Mouse (Mus musculus) ovary, postnatal 14 days (tissue): Measurements from ENCODE around the gene Fam102a.

Experiments
- DNase-seq: peaks from one replicate; pipeline ENCODE4 v3.0.0; 2022; ENCODE audit warnings: low spot score

The Fam102a gene

GRCm38 (mm10) chr2:32608778-32609435 lies 73.8 kb downstream of the Fam102a start:
- no peak for DNase-seq

GRCm38 (mm10) chr2:32610610-32611229 lies 75.6 kb downstream of the Fam102a start:
- DNase-seq: no peak

GRCm38 (mm10) chr2:32612274-32612673 lies 77.1 kb downstream of the Fam102a start:
- no peak for DNase-seq

- no peak for DNase-seq
Measured at GRCm38 (mm10) chr2:32617109-32617508, 82.0 kb downstream of the Fam102a start.

GRCm38 (mm10) chr2:32617601-32618000 lies 82.5 kb downstream of the Fam102a start:
- no peak for DNase-seq

- no peak for DNase-seq
Measured at GRCm38 (mm10) chr2:32618051-32618450, 82.9 kb downstream of the Fam102a start.
